Mouse (Mus musculus) CD4-positive helper T cell, adult 2 months (primary cell): ENCODE results near the gene Cpm.
"Not testable (repeated sequence)": the region's sequence is repeated elsewhere in the genome, so short reads cannot be mapped to it uniquely, and the experiment has no call there.

Experiments
- DNase-seq: peaks from one replicate; pipeline ENCODE4 v3.0.0-alpha.2; 2012; ENCODE audit warnings: low read depth, missing footprints, low spot score

Cpm gene

GRCm38 (mm10) chr10:117593041-117593570 is 36.2 kb upstream of the Cpm start:
- no peak for DNase-seq

- DNase-seq = no peak
Measured at GRCm38 (mm10) chr10:117593857-117594256, 35.4 kb upstream of the Cpm start.

- no peak for DNase-seq
Measured at GRCm38 (mm10) chr10:117594291-117594850, 34.9 kb upstream of the Cpm start.

- no peak for DNase-seq
Measured at GRCm38 (mm10) chr10:117594913-117595312, 34.4 kb upstream of the Cpm start.

- DNase-seq = no peak
Measured at GRCm38 (mm10) chr10:117595442-117596164, 33.7 kb upstream of the Cpm start.

- DNase-seq = no peak
Measured at GRCm38 (mm10) chr10:117596165-117596735, 33.0 kb upstream of the Cpm start.

GRCm38 (mm10) chr10:117596771-117597324 is 32.5 kb upstream of the Cpm start:
- no peak for DNase-seq

GRCm38 (mm10) chr10:117597371-117598265 is 31.7 kb upstream of the Cpm start:
- not testable (repeated sequence) for DNase-seq

GRCm38 (mm10) chr10:117598266-117598950 is 30.9 kb upstream of the Cpm start:
- no peak for DNase-seq

- not testable (repeated sequence) for DNase-seq
Measured at GRCm38 (mm10) chr10:117598951-117599572, 30.2 kb upstream of the Cpm start.

- no peak for DNase-seq
Measured at GRCm38 (mm10) chr10:117601146-117602035, 27.9 kb upstream of the Cpm start.

- DNase-seq = no peak
Measured at GRCm38 (mm10) chr10:117602325-117603129, 26.8 kb upstream of the Cpm start.

GRCm38 (mm10) chr10:117603130-117603833 is 26.0 kb upstream of the Cpm start:
- DNase-seq = no peak

- DNase-seq = peak; percentile 16
Measured at GRCm38 (mm10) chr10:117603834-117604623, 25.3 kb upstream of the Cpm start.

GRCm38 (mm10) chr10:117604624-117605282 is 24.5 kb upstream of the Cpm start:
- DNase-seq = no peak
